17 mouse cellular contexts compared by ENCODE assay signal in genomic region chr16:91827456-91827855, GRCm38 (mm10).
DNase-seq lines count a peak whose midpoint lies in the region; ATAC-seq and TF ChIP-seq lines count a peak whose summit lies in the region.
"Had no signal": no experiment of that assay in that cellular context is flagged by ENCODE, and none has a peak within 500 bp of the region (broad histone marks: within the 10 kb centered on the region; RNA-seq: fewer than 3 reads in every experiment).

No protein-coding gene starts in this region.

- DNase-seq in gastrocnemius, adult 2 months: no peak
- DNase-seq in gastrocnemius, postnatal 10 days: no peak
- DNase-seq in heart, postnatal 0 days (ENCODE audit: low spot score): no peak
- DNase-seq in heart, postnatal 36 days: no peak
- DNase-seq in ES-CJ7 (ENCODE audit: low read depth, low spot score): peak; percentile 19
- DNase-seq in thymus, adult 2 months: no peak
- DNase-seq: cerebellum, adult 9-11 months; forebrain, postnatal 0 days; gastrocnemius, postnatal 25 days; right cerebral cortex, adult 18-20 months; thymus, postnatal 14 days had no signal

- 50% methylated on average over 5 of the region's 5 CpGs for WGBS in heart, postnatal 0 days
- 62% methylated on average over 5 of the region's 5 CpGs for WGBS in limb, embryonic 13.5 days
- WGBS in thymus, adult 2 months: 90% methylated on average over 5 of the region's 5 CpGs

- no peaks in the 10 kb centered on the region for H3K9me3 ChIP-seq in heart, postnatal 0 days (replicated peaks; ENCODE audit: control insufficient read depth, low read length)
- H3K9me3 ChIP-seq in limb, embryonic 13.5 days: no peaks in the 10 kb centered on the region
- H3K9me3 ChIP-seq: limb, embryonic 15.5 days; midbrain, embryonic 12.5 days had no signal

- H3K27me3 ChIP-seq in heart, postnatal 0 days (ENCODE audit: control insufficient read depth, insufficient read depth, low read length): no peaks in the 10 kb centered on the region
- H3K27me3 ChIP-seq in limb, embryonic 13.5 days: no peaks in the 10 kb centered on the region
- no peaks in the 10 kb centered on the region; the same call in 1 of the 2 replicates for H3K27me3 ChIP-seq in thymus, adult 2 months (ENCODE audit: control insufficient read depth, insufficient read depth, low read length)
- H3K27me3 ChIP-seq: limb, embryonic 15.5 days; midbrain, embryonic 12.5 days had no signal

- no peak overlapping the region for H3K4me3 ChIP-seq in gastrocnemius, adult 2 months
- no peak overlapping the region for H3K4me3 ChIP-seq in heart, postnatal 0 days (ENCODE audit: low read depth, low read length)
- no peak overlapping the region for H3K4me3 ChIP-seq in limb, embryonic 13.5 days
- no peak overlapping the region for H3K4me3 ChIP-seq in thymus, adult 2 months (ENCODE audit: control insufficient read depth, insufficient read depth, low read length)
- H3K4me3 ChIP-seq: erythroblast, embryonic 14.5 days; limb, embryonic 15.5 days; midbrain, embryonic 12.5 days had no signal

- H3K27ac ChIP-seq in gastrocnemius, adult 2 months: peak overlapping the region; percentile 38; the same call in 1 of the 2 replicates
- peak overlapping the region; percentile 27; the same call in 1 of the 2 replicates for H3K27ac ChIP-seq in heart, postnatal 0 days (ENCODE audit: low read depth)
- peak overlapping the region; percentile 52; the same call in 1 of the 2 replicates for H3K27ac ChIP-seq in limb, embryonic 13.5 days
- H3K27ac ChIP-seq in thymus, adult 2 months (ENCODE audit: control insufficient read depth, insufficient read depth, low read length): no peak overlapping the region
- H3K27ac ChIP-seq: kidney, postnatal 0 days had no signal

- 0 out of 2 replicates have a peak, but pooled peaks have one; percentile 31 for ATAC-seq in heart, postnatal 0 days (ENCODE audit: insufficient read depth, low read depth)
- ATAC-seq in limb, embryonic 13.5 days (ENCODE audit: low FRiP score, low read depth): no peak
- no peak for ATAC-seq in granulocyte monocyte progenitor cell, adult 5-6 weeks (replicated peaks; ENCODE audit: poor library complexity, severe bottlenecking)
- ATAC-seq: forebrain, postnatal 0 days had no signal

- intact Hi-C loops in gastrocnemius, adult 2 months (cut with DNase I): no loop called here
- intact Hi-C loops in heart, postnatal 36 days (cut with DNase I): loop anchor here (5.0 kb wide), 1 partner anchor 90 kb away; no protein-coding TSS in a partner anchor

- TF ChIP-seq POLR2A in thymus, adult 2 months (IDR thresholded peaks at IDR 0.05; ENCODE audit: control insufficient read depth, extremely low read depth, insufficient read depth, low read length, poor library complexity): no peak

- H3K9ac ChIP-seq in heart, postnatal 0 days (replicated peaks; ENCODE audit: low read depth, low read length): no peak overlapping the region
- H3K9ac ChIP-seq in limb, embryonic 13.5 days: no peak overlapping the region
- H3K9ac ChIP-seq: forebrain, postnatal 0 days; limb, embryonic 15.5 days; midbrain, embryonic 12.5 days had no signal

- peaks cover 17% of the 10 kb centered on the region for H3K4me1 ChIP-seq in heart, postnatal 0 days (ENCODE audit: control insufficient read depth, insufficient read depth)
- H3K4me1 ChIP-seq in limb, embryonic 13.5 days: peaks cover 11% of the 10 kb centered on the region
- no peaks in the 10 kb centered on the region; the same call in 1 of the 2 replicates for H3K4me1 ChIP-seq in thymus, adult 2 months (replicated peaks; ENCODE audit: control insufficient read depth, insufficient read depth, low read length)

- TF ChIP-seq CTCF in gastrocnemius, adult 2 months (IDR thresholded peaks at IDR 0.05): no peak
- TF ChIP-seq CTCF in heart, postnatal 0 days (IDR thresholded peaks at IDR 0.05; ENCODE audit: low read depth): no peak
- no peak for TF ChIP-seq CTCF in thymus, adult 2 months (IDR thresholded peaks at IDR 0.05; ENCODE audit: borderline replicate concordance, control insufficient read depth, extremely low read depth, insufficient read depth, low read length, poor library complexity)

- H3K36me3 ChIP-seq in heart, postnatal 0 days (replicated peaks; ENCODE audit: control insufficient read depth, insufficient read depth, low read length): peaks cover 37% of the 10 kb centered on the region; the same call in 1 of the 2 replicates
- peaks cover 52% of the 10 kb centered on the region for H3K36me3 ChIP-seq in limb, embryonic 13.5 days
- H3K36me3 ChIP-seq in thymus, adult 2 months (ENCODE audit: control insufficient read depth, insufficient read depth, low read length): no peaks in the 10 kb centered on the region

- TF ChIP-seq EP300 in heart, postnatal 0 days (IDR thresholded peaks at IDR 0.05; ENCODE audit: low read depth): no peak

- H3K4me2 ChIP-seq in heart, postnatal 0 days (ENCODE audit: low read depth, low read length): no peak overlapping the region
- H3K4me2 ChIP-seq in limb, embryonic 13.5 days (replicated peaks): no peak overlapping the region
- H3K4me2 ChIP-seq: limb, embryonic 15.5 days; midbrain, embryonic 12.5 days had no signal
